Mouse (Mus musculus): Measurements from ENCODE around the gene Bod1l. TPM values are rescaled to one million over a fixed set of nuclear protein-coding genes. Genes with fewer than 3 reads are reported as not detected.
A peak's percentile ranks its signal among the peaks of the same experiment; 100 is the strongest.

The Bod1l gene
- 12.3 and 12.5 TPM in 2 replicates for polyA plus RNA-seq (2015; fragmentation: Nextera tagmentation; extraction: Ambion mirVana)

DNA sequence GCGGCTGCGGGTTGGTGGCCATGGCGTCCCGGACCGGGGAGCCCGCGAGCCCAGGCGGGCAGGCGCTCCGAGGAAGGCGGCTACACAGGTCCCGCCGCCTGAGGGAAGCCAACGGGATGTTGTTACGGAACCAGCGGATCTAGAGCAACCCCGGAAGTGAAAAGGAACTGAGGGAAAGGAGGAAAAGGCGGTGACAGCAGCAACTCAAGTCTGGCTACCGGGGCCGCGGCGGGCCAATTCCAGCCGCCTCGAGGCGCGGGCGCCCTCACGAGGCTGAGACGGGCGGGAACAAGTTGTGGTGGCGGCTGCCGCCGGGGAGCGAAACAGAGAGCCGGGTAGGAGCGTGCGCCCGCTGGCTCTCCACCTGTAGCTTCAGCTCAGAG lies at the start of gene Bod1l:
TSS of gene Bod1l (minus strand) at position 169 of the 383 bp plus-strand sequence.
- Histone ChIP-seq H3K4me2 (peak within 1 kb of the TSS; percentile 81), H3K36me3 (no peaks in the 10 kb centered on the region), H3K4me3 (replicated peaks) (peak within 1 kb of the TSS; percentile 99), H3K9ac (peak within 1 kb of the TSS; percentile 97), H3K9me3 (replicated peaks) (no peaks in the 10 kb centered on the region), H3K27me3 (no peaks in the 10 kb centered on the region), H3K27ac (peak within 1 kb of the TSS; percentile 73), H3K4me1 (replicated peaks) (peaks cover 33% of the 10 kb centered on the region)
- WGBS (ENCODE audit: insufficient replicate concordance), result under 1% methylated on average over 37 of the region's 38 CpGs
- DNase-seq (peak; percentile 89), ATAC-seq (ENCODE audit: low read depth) (peak; percentile 90)

DNA sequence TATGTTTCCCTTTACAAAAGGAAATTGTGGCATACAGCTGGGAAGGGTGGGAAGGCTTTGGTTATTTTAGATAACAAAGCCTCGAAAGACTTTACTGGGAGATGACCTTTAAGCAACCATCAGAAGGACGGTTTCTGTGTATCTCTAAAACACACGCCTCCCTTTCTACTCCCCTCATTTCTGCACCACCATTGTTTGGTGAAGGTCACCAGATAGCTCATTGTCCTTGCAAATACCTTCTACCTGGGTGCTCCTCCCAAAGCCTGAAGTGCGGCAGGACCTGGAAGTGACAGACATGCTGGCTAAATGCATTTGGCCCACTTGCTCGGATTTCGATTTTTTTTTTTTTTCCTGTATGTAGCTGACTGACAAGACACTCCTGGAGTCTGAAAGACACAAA lies 49.2 kb upstream of the Bod1l start:
- Histone ChIP-seq H3K27me3 (no peaks in the 10 kb centered on the region), H3K4me3 (replicated peaks) (no peak overlapping the region), H3K9me3 (replicated peaks) (no peaks in the 10 kb centered on the region), H3K27ac (no peak overlapping the region), H3K36me3 (no peaks in the 10 kb centered on the region), H3K4me2 (no peak overlapping the region), H3K4me1 (replicated peaks) (no peaks in the 10 kb centered on the region), H3K9ac (no peak overlapping the region)
- 39% methylated on average over 6 of the region's 6 CpGs for whole genome bisulfite sequencing (ENCODE audit: insufficient replicate concordance)
- DNase-seq, result no peak
- ATAC-seq (ENCODE audit: low read depth), result no peak

DNA sequence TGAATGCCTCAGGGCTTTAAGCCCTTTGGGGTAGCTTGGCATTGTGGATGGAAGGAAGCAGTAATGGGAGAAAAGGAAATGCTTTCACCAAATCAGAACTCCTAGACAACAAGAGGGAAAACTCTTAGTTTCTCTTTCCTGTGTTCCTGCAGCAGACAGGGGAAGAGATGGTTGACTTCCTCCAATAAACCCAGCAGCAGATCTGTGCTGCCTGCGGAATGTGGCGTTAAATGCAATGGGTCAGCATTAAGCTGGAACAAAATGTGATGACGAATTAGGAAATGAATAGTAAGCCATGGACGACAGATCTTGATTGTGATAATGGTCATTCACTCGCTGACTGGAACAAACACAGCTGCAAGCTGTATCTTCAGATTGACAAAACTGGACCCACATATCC lies 46.8 kb upstream of the Bod1l start:
- DNase-seq, result no peak
- H3K4me1 ChIP-seq (replicated peaks), result no peaks in the 10 kb centered on the region
- no peak overlapping the region for H3K9ac ChIP-seq
- H3K27ac ChIP-seq, result no peak overlapping the region
- H3K36me3 ChIP-seq, result no peaks in the 10 kb centered on the region
- no peaks in the 10 kb centered on the region for H3K27me3 ChIP-seq
- no peak overlapping the region for H3K4me2 ChIP-seq
- no peak overlapping the region for H3K4me3 ChIP-seq (replicated peaks)
- WGBS (ENCODE audit: insufficient replicate concordance), result 42% methylated on average over 5 of the region's 5 CpGs
- ATAC-seq (ENCODE audit: low read depth), result no peak
- H3K9me3 ChIP-seq (replicated peaks), result no peaks in the 10 kb centered on the region

DNA sequence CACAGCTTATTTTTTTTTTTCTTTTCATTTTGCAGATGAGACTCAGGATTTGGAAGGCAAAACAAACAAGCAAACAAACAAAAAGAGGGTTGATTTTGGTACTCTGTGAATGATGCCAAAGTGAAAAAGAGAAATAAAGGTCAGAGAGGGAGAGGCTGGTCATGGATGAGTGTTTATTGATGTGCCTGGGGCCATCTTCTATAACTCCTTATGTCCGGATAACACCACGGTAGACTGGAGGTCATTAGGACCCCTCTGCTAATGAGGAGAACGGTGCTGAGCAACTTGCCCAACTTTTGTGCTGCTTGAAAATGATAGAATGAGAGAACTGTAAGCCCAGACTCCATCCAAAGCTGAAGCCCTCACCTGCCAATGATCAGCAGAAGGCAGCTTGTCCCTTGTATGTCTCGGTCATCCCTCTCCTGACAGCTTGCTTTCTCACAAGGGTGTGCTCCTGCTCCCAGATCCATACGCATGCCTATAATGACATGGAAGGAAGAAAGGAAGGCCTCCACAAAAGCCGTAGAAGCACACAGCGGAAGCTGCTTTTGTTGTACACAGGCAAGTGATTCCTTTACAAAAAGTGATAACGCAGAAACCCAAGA lies 45.2 kb upstream of the Bod1l start:
- Histone ChIP-seq H3K27ac (no peak overlapping the region), H3K36me3 (no peaks in the 10 kb centered on the region), H3K9me3 (replicated peaks) (no peaks in the 10 kb centered on the region), H3K4me1 (replicated peaks) (no peaks in the 10 kb centered on the region), H3K4me3 (replicated peaks) (no peak overlapping the region), H3K27me3 (no peaks in the 10 kb centered on the region), H3K9ac (no peak overlapping the region), H3K4me2 (no peak overlapping the region)
- WGBS (ENCODE audit: insufficient replicate concordance), result 73% methylated on average over 8 of the region's 8 CpGs
- DNase-seq (no peak), ATAC-seq (ENCODE audit: low read depth) (no peak)

DNA sequence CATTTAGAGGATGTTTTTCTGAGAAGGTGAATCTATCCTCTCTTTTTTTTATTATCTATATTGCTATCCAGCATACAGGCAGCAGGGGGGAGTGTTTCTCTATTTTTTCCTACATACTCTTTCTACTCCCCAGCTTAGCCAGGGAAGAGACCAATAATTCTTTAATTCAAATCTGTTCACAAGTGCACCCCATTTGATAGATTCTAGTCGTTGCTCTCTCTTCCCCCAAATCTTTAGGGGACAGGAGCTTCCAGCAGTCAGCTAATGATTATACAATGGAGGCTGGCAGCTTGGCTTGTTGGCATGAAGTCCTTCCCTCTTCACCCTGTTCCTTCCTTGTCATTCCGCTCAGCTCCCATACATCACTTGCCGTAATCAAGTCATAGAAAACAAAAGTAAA lies 44.7 kb upstream of the Bod1l start:
- Histone ChIP-seq H3K9me3 (replicated peaks) (no peaks in the 10 kb centered on the region), H3K4me3 (replicated peaks) (no peak overlapping the region), H3K4me2 (no peak overlapping the region), H3K4me1 (replicated peaks) (no peaks in the 10 kb centered on the region), H3K27ac (no peak overlapping the region), H3K36me3 (no peaks in the 10 kb centered on the region), H3K9ac (no peak overlapping the region), H3K27me3 (no peaks in the 10 kb centered on the region)
- DNase-seq (no peak), ATAC-seq (ENCODE audit: low read depth) (no peak)
- 62% methylated on average over 3 of the region's 3 CpGs for WGBS (ENCODE audit: insufficient replicate concordance)

DNA sequence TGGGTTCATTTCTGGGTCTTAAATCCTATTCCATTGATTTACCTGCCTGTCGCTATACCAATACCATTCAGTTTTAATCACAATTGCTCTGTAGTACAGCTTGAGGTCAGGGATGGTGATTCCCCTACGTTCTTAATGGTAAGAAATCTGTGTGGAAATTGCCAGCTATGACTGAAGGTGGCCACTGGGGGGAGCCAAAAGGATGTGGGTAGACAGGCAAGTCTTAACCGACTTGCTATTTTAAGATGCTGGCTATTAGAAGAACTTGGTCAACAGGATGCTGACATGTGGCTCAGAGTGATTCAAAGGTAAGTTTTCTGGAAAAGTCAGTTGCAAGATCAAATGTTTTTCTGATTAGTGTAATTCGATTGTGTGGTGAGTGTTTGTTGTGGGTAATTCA lies 43.6 kb upstream of the Bod1l start:
- Histone ChIP-seq H3K27ac (no peak overlapping the region), H3K36me3 (no peaks in the 10 kb centered on the region), H3K4me3 (replicated peaks) (no peak overlapping the region), H3K9me3 (replicated peaks) (no peaks in the 10 kb centered on the region), H3K4me2 (no peak overlapping the region), H3K4me1 (replicated peaks) (no peaks in the 10 kb centered on the region), H3K9ac (no peak overlapping the region), H3K27me3 (no peaks in the 10 kb centered on the region)
- WGBS (ENCODE audit: insufficient replicate concordance), result 8% methylated on average over 4 of the region's 4 CpGs
- ATAC-seq (ENCODE audit: low read depth), result no peak
- peak; percentile 7 for DNase-seq

DNA sequence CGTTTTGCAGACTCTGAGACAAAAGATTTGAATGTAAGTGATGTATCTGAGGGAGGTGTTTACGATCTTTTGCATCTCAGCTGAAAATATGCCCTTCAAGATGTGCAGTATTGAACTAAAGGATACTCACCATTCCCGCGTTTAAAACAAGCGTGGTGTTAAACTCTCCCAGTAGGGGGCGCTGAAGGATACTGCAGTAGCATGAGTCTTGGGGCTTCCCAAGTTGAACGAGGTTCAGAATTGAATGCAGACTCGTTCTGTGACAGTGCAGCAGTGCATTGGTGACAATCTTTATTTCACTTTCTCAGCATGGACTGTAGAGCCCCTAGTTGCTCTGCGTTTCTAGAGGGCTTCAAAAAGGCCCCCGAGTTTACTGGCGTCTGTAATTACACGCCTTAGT lies 40.4 kb upstream of the Bod1l start:
- ATAC-seq (ENCODE audit: low read depth), result no peak
- no peak overlapping the region for H3K27ac ChIP-seq
- 14% methylated on average over 12 of the region's 12 CpGs for WGBS (ENCODE audit: insufficient replicate concordance)
- H3K4me1 ChIP-seq (replicated peaks), result no peaks in the 10 kb centered on the region
- no peak overlapping the region for H3K4me3 ChIP-seq (replicated peaks)
- peak; percentile 7 for DNase-seq
- H3K4me2 ChIP-seq, result no peak overlapping the region
- H3K9me3 ChIP-seq (replicated peaks), result no peaks in the 10 kb centered on the region
- no peak overlapping the region for H3K9ac ChIP-seq
- no peaks in the 10 kb centered on the region for H3K27me3 ChIP-seq
- H3K36me3 ChIP-seq, result no peaks in the 10 kb centered on the region

DNA sequence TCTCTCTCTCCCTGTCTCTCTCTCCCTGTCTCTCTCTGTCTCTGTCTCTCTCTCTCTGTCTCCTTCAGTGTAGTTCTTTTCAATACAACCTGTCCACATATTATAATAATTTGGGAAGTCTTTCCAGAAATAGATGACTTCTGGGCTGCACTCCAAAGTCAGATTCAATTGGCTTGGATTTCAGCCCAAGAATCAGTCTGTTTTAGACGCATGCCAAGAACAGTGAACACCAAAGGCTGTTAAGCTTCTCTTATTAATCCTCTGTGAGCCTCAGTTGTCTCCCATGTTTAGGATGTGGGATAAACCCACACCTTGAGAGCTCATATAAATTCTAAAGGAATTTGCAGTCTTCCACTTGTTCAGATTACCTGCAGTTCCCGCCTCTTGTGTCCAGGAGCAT lies 27.0 kb upstream of the Bod1l start:
- H3K36me3 ChIP-seq, result no peaks in the 10 kb centered on the region
- no peaks in the 10 kb centered on the region for H3K9me3 ChIP-seq (replicated peaks)
- H3K27me3 ChIP-seq, result no peaks in the 10 kb centered on the region
- WGBS (ENCODE audit: insufficient replicate concordance), result 57% methylated on average over 2 of the region's 2 CpGs
- no peak overlapping the region for H3K4me3 ChIP-seq (replicated peaks)
- H3K4me2 ChIP-seq, result no peak overlapping the region
- DNase-seq (no peak), ATAC-seq (ENCODE audit: low read depth) (no peak)
- H3K4me1 ChIP-seq (replicated peaks), result no peaks in the 10 kb centered on the region
- no peak overlapping the region for H3K27ac ChIP-seq
- H3K9ac ChIP-seq, result no peak overlapping the region

DNA sequence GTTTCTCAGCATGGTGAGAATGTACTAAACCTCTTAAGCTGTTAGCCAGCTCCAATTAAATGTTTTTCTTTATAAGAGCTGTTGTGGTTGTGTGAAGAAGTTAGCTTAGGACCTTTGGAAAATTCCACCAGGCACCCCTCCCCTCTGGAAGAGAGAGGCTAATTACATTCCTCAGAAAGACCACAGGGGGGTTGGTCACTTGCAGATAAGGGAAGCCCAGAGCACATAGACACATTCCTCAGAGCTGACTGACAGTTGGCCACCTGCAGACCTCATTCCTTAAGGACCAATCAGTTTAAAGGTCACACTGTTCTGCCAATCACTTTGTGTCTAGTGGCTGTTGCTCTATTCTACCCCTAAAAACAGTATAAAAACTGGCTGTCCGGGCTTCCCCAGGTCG lies 11.7 kb upstream of the Bod1l start:
- Histone ChIP-seq H3K27me3 (no peaks in the 10 kb centered on the region), H3K9me3 (replicated peaks) (no peaks in the 10 kb centered on the region), H3K4me3 (replicated peaks) (no peak overlapping the region), H3K4me1 (replicated peaks) (no peaks in the 10 kb centered on the region), H3K27ac (no peak overlapping the region), H3K4me2 (no peak overlapping the region), H3K9ac (no peak overlapping the region), H3K36me3 (no peaks in the 10 kb centered on the region)
- WGBS (ENCODE audit: insufficient replicate concordance), result 46% methylated on average over 2 of the region's 2 CpGs
- DNase-seq, result no peak
- ATAC-seq (ENCODE audit: low read depth), result no peak

DNA sequence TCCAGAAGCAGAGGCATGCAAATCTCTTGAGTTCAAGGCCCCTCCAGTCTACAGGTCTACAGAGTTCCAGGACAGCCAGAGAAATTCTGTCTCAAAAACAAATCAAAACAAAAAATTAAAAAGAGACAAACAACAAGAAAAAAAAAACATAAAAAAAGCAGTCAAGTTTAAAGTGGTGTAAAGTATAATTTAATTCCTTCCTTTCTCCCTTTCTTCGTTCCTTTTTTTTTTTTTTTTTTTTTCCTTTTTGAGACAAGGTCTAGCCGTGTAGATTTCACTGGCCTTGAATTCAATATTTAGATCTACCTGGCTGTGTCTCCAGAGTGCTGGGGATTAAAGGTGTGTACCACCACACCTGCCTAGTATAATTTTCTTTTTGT lies 1.4 kb upstream of the Bod1l start:
- Histone ChIP-seq H3K4me3 (replicated peaks) (peak overlapping the region; percentile 99), H3K4me1 (replicated peaks) (peaks cover 33% of the 10 kb centered on the region), H3K27me3 (no peaks in the 10 kb centered on the region), H3K9me3 (replicated peaks) (no peaks in the 10 kb centered on the region), H3K27ac (no peak overlapping the region), H3K4me2 (peak overlapping the region; percentile 81), H3K9ac (peak overlapping the region; percentile 97), H3K36me3 (no peaks in the 10 kb centered on the region)
- ATAC-seq (ENCODE audit: low read depth) (no peak), DNase-seq (no peak)
- WGBS (ENCODE audit: insufficient replicate concordance), result 57% methylated on average over 2 of the region's 2 CpGs

DNA sequence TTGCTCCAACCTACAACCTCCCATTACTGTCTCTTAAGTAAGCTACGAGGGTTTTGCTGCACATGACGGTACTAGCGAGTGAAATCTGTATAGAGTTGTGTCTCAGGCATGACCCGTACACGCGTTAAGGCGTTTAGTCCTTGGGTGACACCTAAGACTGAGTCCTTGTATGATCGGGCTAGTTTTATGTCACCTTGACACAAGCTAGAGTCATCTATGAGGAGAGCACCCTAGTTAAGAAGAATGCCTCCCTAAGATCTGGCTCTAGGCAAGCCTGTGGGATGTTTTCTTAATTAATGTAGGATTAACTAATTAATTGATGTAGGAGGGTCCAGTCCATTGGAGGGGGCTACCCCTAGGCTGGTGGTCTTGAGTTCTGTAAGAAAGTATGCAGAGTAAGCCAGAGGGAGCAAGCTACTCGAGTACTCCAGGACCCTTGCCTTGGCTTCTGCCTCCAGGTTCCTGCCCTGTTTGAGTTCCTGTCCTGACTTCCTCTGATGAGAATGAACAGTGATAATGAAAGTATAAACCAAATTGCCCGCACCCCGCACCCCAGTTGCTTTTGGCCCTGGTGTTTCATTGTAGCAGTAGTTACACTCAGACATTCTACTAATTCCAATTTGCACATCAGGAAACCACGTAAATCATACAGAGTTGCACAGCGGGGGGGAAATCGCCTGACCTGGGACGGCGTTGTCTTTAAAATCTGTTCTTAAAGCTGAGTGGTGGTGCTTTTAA lies 874 bp upstream of the Bod1l start:
- peak; percentile 11 for DNase-seq
- peak overlapping the region; percentile 97 for H3K9ac ChIP-seq
- H3K4me2 ChIP-seq, result peak overlapping the region; percentile 81
- WGBS (ENCODE audit: insufficient replicate concordance), result 11% methylated on average over 16 of the region's 16 CpGs
- H3K4me3 ChIP-seq (replicated peaks), result peak overlapping the region; percentile 99
- no peaks in the 10 kb centered on the region for H3K36me3 ChIP-seq
- H3K9me3 ChIP-seq (replicated peaks), result no peaks in the 10 kb centered on the region
- H3K27me3 ChIP-seq, result no peaks in the 10 kb centered on the region
- H3K27ac ChIP-seq, result no peak overlapping the region
- H3K4me1 ChIP-seq (replicated peaks), result peaks cover 33% of the 10 kb centered on the region
- peak; percentile 52 for ATAC-seq (ENCODE audit: low read depth)
